Mouse (Mus musculus): ENCODE measurements around the gene Xrcc3. TPM values are rescaled to one million over a fixed set of nuclear protein-coding genes. Genes with fewer than 3 reads are reported as not detected.

Gene Xrcc3
- polyA plus RNA-seq, 1 experiment from 2014 or later = 6.7 TPM

GRCm38 (mm10) chr12:111809762-111810161 is 3.9 kb downstream of the Xrcc3 start:
- Histone ChIP-seq H3K4me1 (ENCODE audit: control insufficient read depth, insufficient read depth, low read length) (peaks cover 17% of the 10 kb centered on the region), H3K27me3 (ENCODE audit: control insufficient read depth, insufficient read depth, low read length) (no peaks in the 10 kb centered on the region), H3K36me3 (ENCODE audit: control insufficient read depth, insufficient read depth) (peaks cover 18% of the 10 kb centered on the region), H3K9me3 (replicated peaks; ENCODE audit: control insufficient read depth, low read length) (no peaks in the 10 kb centered on the region), H3K9ac (ENCODE audit: low read length) (peak overlapping the region; percentile 35), H3K4me3 (ENCODE audit: low read length) (no peak overlapping the region), H3K4me2 (ENCODE audit: low read depth, low read length) (no peak overlapping the region), H3K27ac (ENCODE audit: low read length) (0 out of 2 replicates have a peak overlapping the region, but pooled peaks have one; percentile 12)
- WGBS = 6% methylated on average over 9 of the region's 9 CpGs
- peak; percentile 10; the same call in 1 of the 2 replicates for ATAC-seq (replicated peaks; ENCODE audit: extremely low read depth, insufficient read depth, low FRiP score)

- H3K9me3 ChIP-seq (replicated peaks; ENCODE audit: control insufficient read depth, low read length) = no peaks in the 10 kb centered on the region
- no peak overlapping the region for H3K4me2 ChIP-seq (ENCODE audit: low read depth, low read length)
- H3K4me1 ChIP-seq (ENCODE audit: control insufficient read depth, insufficient read depth, low read length) = peaks cover 17% of the 10 kb centered on the region
- H3K4me3 ChIP-seq (ENCODE audit: low read length) = no peak overlapping the region
- no peak overlapping the region for H3K9ac ChIP-seq (ENCODE audit: low read length)
- ATAC-seq (replicated peaks; ENCODE audit: extremely low read depth, insufficient read depth, low FRiP score) = no peak
- H3K27ac ChIP-seq (ENCODE audit: low read length) = no peak overlapping the region
- no peaks in the 10 kb centered on the region for H3K27me3 ChIP-seq (ENCODE audit: control insufficient read depth, insufficient read depth, low read length)
- 84% methylated on average over 6 of the region's 6 CpGs for WGBS
- peaks cover 23% of the 10 kb centered on the region for H3K36me3 ChIP-seq (ENCODE audit: control insufficient read depth, insufficient read depth)
These were observed 4.9 kb downstream of the Xrcc3 start for GRCm38 (mm10) chr12:111808775-111809174.

GRCm38 (mm10) chr12:111803538-111803937 is 10.1 kb downstream of the Xrcc3 start:
- no peak overlapping the region for H3K27ac ChIP-seq (ENCODE audit: low read length)
- no peak overlapping the region for H3K9ac ChIP-seq (ENCODE audit: low read length)
- 94% methylated on average over 5 of the region's 5 CpGs for WGBS
- H3K4me1 ChIP-seq (ENCODE audit: control insufficient read depth, insufficient read depth, low read length) = peaks cover 8% of the 10 kb centered on the region; the same call in 1 of the 2 replicates
- H3K4me2 ChIP-seq (ENCODE audit: low read depth, low read length) = no peak overlapping the region
- peaks cover 46% of the 10 kb centered on the region for H3K36me3 ChIP-seq (ENCODE audit: control insufficient read depth, insufficient read depth)
- no peaks in the 10 kb centered on the region for H3K27me3 ChIP-seq (ENCODE audit: control insufficient read depth, insufficient read depth, low read length)
- no peaks in the 10 kb centered on the region for H3K9me3 ChIP-seq (replicated peaks; ENCODE audit: control insufficient read depth, low read length)
- ATAC-seq (replicated peaks; ENCODE audit: extremely low read depth, insufficient read depth, low FRiP score) = no peak
- H3K4me3 ChIP-seq (ENCODE audit: low read length) = no peak overlapping the region

- peaks cover 8% of the 10 kb centered on the region; the same call in 1 of the 2 replicates for H3K4me1 ChIP-seq (ENCODE audit: control insufficient read depth, insufficient read depth, low read length)
- no peak overlapping the region for H3K9ac ChIP-seq (ENCODE audit: low read length)
- no peaks in the 10 kb centered on the region for H3K9me3 ChIP-seq (replicated peaks; ENCODE audit: control insufficient read depth, low read length)
- no peak overlapping the region for H3K4me2 ChIP-seq (ENCODE audit: low read depth, low read length)
- no peak overlapping the region for H3K4me3 ChIP-seq (ENCODE audit: low read length)
- H3K27ac ChIP-seq (ENCODE audit: low read length) = peak overlapping the region; percentile 53
- H3K36me3 ChIP-seq (ENCODE audit: control insufficient read depth, insufficient read depth) = peaks cover 37% of the 10 kb centered on the region
- ATAC-seq (replicated peaks; ENCODE audit: extremely low read depth, insufficient read depth, low FRiP score) = 0 out of 2 replicates have a peak, but pooled peaks have one; percentile 32
- H3K27me3 ChIP-seq (ENCODE audit: control insufficient read depth, insufficient read depth, low read length) = no peaks in the 10 kb centered on the region
- WGBS = 66% methylated on average over 10 of the region's 10 CpGs
These were observed 13.1 kb downstream of the Xrcc3 start for GRCm38 (mm10) chr12:111800459-111801183.

- Histone ChIP-seq H3K27me3 (ENCODE audit: control insufficient read depth, insufficient read depth, low read length) (no peaks in the 10 kb centered on the region), H3K27ac (ENCODE audit: low read length) (no peak overlapping the region), H3K4me2 (ENCODE audit: low read depth, low read length) (no peak overlapping the region), H3K9me3 (replicated peaks; ENCODE audit: control insufficient read depth, low read length) (no peaks in the 10 kb centered on the region), H3K4me1 (ENCODE audit: control insufficient read depth, insufficient read depth, low read length) (peaks cover 11% of the 10 kb centered on the region), H3K9ac (ENCODE audit: low read length) (no peak overlapping the region), H3K4me3 (ENCODE audit: low read length) (no peak overlapping the region), H3K36me3 (ENCODE audit: control insufficient read depth, insufficient read depth) (peaks cover 42% of the 10 kb centered on the region)
- 89% methylated on average over 13 of the region's 13 CpGs for WGBS
- no peak for ATAC-seq (replicated peaks; ENCODE audit: extremely low read depth, insufficient read depth, low FRiP score)
These were observed 15.2 kb downstream of the Xrcc3 start for GRCm38 (mm10) chr12:111798493-111798892.

- H3K9me3 ChIP-seq (replicated peaks; ENCODE audit: control insufficient read depth, low read length) = no peaks in the 10 kb centered on the region
- H3K9ac ChIP-seq (ENCODE audit: low read length) = no peak overlapping the region
- no peak overlapping the region for H3K4me3 ChIP-seq (ENCODE audit: low read length)
- 84% methylated on average over 8 of the region's 8 CpGs for WGBS
- peaks cover 40% of the 10 kb centered on the region for H3K36me3 ChIP-seq (ENCODE audit: control insufficient read depth, insufficient read depth)
- no peaks in the 10 kb centered on the region for H3K27me3 ChIP-seq (ENCODE audit: control insufficient read depth, insufficient read depth, low read length)
- H3K4me1 ChIP-seq (ENCODE audit: control insufficient read depth, insufficient read depth, low read length) = peaks cover 15% of the 10 kb centered on the region
- H3K27ac ChIP-seq (ENCODE audit: low read length) = no peak overlapping the region
- ATAC-seq (replicated peaks; ENCODE audit: extremely low read depth, insufficient read depth, low FRiP score) = no peak
- H3K4me2 ChIP-seq (ENCODE audit: low read depth, low read length) = no peak overlapping the region
These were observed 16.4 kb downstream of the Xrcc3 start for GRCm38 (mm10) chr12:111797251-111797650.

- no peak overlapping the region for H3K9ac ChIP-seq (ENCODE audit: low read length)
- H3K9me3 ChIP-seq (replicated peaks; ENCODE audit: control insufficient read depth, low read length) = no peaks in the 10 kb centered on the region
- H3K4me1 ChIP-seq (ENCODE audit: control insufficient read depth, insufficient read depth, low read length) = peaks cover 12% of the 10 kb centered on the region
- peaks cover 42% of the 10 kb centered on the region for H3K36me3 ChIP-seq (ENCODE audit: control insufficient read depth, insufficient read depth)
- WGBS = 88% methylated on average over 28 of the region's 28 CpGs
- no peak overlapping the region for H3K4me3 ChIP-seq (ENCODE audit: low read length)
- no peak; the same call in 1 of the 2 replicates for ATAC-seq (replicated peaks; ENCODE audit: extremely low read depth, insufficient read depth, low FRiP score)
- H3K27ac ChIP-seq (ENCODE audit: low read length) = no peak overlapping the region
- no peak overlapping the region for H3K4me2 ChIP-seq (ENCODE audit: low read depth, low read length)
- H3K27me3 ChIP-seq (ENCODE audit: control insufficient read depth, insufficient read depth, low read length) = no peaks in the 10 kb centered on the region
These were observed 18.3 kb downstream of the Xrcc3 start for GRCm38 (mm10) chr12:111795180-111795895.

- H3K36me3 ChIP-seq (ENCODE audit: control insufficient read depth, insufficient read depth) = peaks cover 44% of the 10 kb centered on the region
- H3K27ac ChIP-seq (ENCODE audit: low read length) = peak overlapping the region; percentile 52; the same call in 1 of the 2 replicates
These were observed 19.0 kb downstream of the Xrcc3 start for GRCm38 (mm10) chr12:111794526-111795179.

More at GRCm38 (mm10) chr12:111794526-111795179, 19.0 kb downstream of the Xrcc3 start:
- Histone ChIP-seq H3K4me2 (ENCODE audit: low read depth, low read length) (no peak overlapping the region), H3K4me3 (ENCODE audit: low read length) (no peak overlapping the region), H3K9me3 (replicated peaks; ENCODE audit: control insufficient read depth, low read length) (no peaks in the 10 kb centered on the region), H3K27me3 (ENCODE audit: control insufficient read depth, insufficient read depth, low read length) (no peaks in the 10 kb centered on the region), H3K4me1 (ENCODE audit: control insufficient read depth, insufficient read depth, low read length) (peaks cover 8% of the 10 kb centered on the region), H3K9ac (ENCODE audit: low read length) (no peak overlapping the region)
- ATAC-seq (replicated peaks; ENCODE audit: extremely low read depth, insufficient read depth, low FRiP score) = no peak
- 92% methylated on average over 18 of the region's 18 CpGs for WGBS

All from heart, embryonic 16.5 days (tissue).